Mouse (Mus musculus): ENCODE results near the gene Slc9b2. TPM values are rescaled to one million over a fixed set of nuclear protein-coding genes. Genes with fewer than 3 reads are reported as not detected.

Slc9b2 gene
- polyA plus RNA-seq, 1 experiment: 0.98 TPM

GRCm38 (mm10) chr3:135280669-135281415, 26.7 kb upstream of the Slc9b2 start, which contains the start of gene Bdh2:
Bdh2 (plus strand) TSS chr3:135281221.
- WGBS: 23% methylated on average over 14 of the region's 14 CpGs
- H3K4me1 ChIP-seq (ENCODE audit: control insufficient read depth, insufficient read depth, low read length): no peaks in the 10 kb centered on the region
- no peaks in the 10 kb centered on the region for H3K27me3 ChIP-seq (ENCODE audit: control insufficient read depth, insufficient read depth, low read length)
- no peak within 1 kb of the TSS for H3K27ac ChIP-seq (ENCODE audit: insufficient read depth, low read length)
- TF ChIP-seq POLR2A (IDR thresholded peaks at IDR 0.05; ENCODE audit: borderline replicate concordance, insufficient read depth, low read length) (no peak), CTCF (IDR thresholded peaks at IDR 0.05; ENCODE audit: borderline replicate concordance, insufficient read depth, low read depth, low read length) (peak; percentile 83)
- no peak within 1 kb of the TSS for H3K4me3 ChIP-seq (replicated peaks; ENCODE audit: insufficient read depth, low read depth, low read length)
- DNase-seq: peak; percentile 58 to 63

- no peak for DNase-seq
- WGBS: 86% methylated on average over 8 of the region's 8 CpGs
- no peaks in the 10 kb centered on the region for H3K27me3 ChIP-seq (ENCODE audit: control insufficient read depth, insufficient read depth, low read length)
- TF ChIP-seq CTCF (IDR thresholded peaks at IDR 0.05; ENCODE audit: borderline replicate concordance, insufficient read depth, low read depth, low read length) (no peak), POLR2A (IDR thresholded peaks at IDR 0.05; ENCODE audit: borderline replicate concordance, insufficient read depth, low read length) (no peak)
- H3K4me1 ChIP-seq (ENCODE audit: control insufficient read depth, insufficient read depth, low read length): no peaks in the 10 kb centered on the region
- H3K27ac ChIP-seq (ENCODE audit: insufficient read depth, low read length): no peak overlapping the region
- no peak overlapping the region for H3K4me3 ChIP-seq (replicated peaks; ENCODE audit: insufficient read depth, low read depth, low read length)
These were observed 25.8 kb upstream of the Slc9b2 start for GRCm38 (mm10) chr3:135281701-135282100.

- no peak overlapping the region for H3K27ac ChIP-seq (ENCODE audit: insufficient read depth, low read length)
- no peaks in the 10 kb centered on the region for H3K4me1 ChIP-seq (ENCODE audit: control insufficient read depth, insufficient read depth, low read length)
- H3K27me3 ChIP-seq (ENCODE audit: control insufficient read depth, insufficient read depth, low read length): no peaks in the 10 kb centered on the region
- no peak for DNase-seq
- 77% methylated on average over 11 of the region's 11 CpGs for WGBS
- TF ChIP-seq POLR2A (IDR thresholded peaks at IDR 0.05; ENCODE audit: borderline replicate concordance, insufficient read depth, low read length): no peak
- no peak for TF ChIP-seq CTCF (IDR thresholded peaks at IDR 0.05; ENCODE audit: borderline replicate concordance, insufficient read depth, low read depth, low read length)
- no peak overlapping the region for H3K4me3 ChIP-seq (replicated peaks; ENCODE audit: insufficient read depth, low read depth, low read length)
These were observed 22.2 kb upstream of the Slc9b2 start for GRCm38 (mm10) chr3:135285256-135285655.

- DNase-seq: no peak
- no peak for TF ChIP-seq CTCF (IDR thresholded peaks at IDR 0.05; ENCODE audit: borderline replicate concordance, insufficient read depth, low read depth, low read length)
- TF ChIP-seq POLR2A (IDR thresholded peaks at IDR 0.05; ENCODE audit: borderline replicate concordance, insufficient read depth, low read length): no peak
- 76% methylated on average over 3 of the region's 3 CpGs for WGBS
These were observed 21.7 kb upstream of the Slc9b2 start for GRCm38 (mm10) chr3:135285807-135286206.

GRCm38 (mm10) chr3:135288138-135288750, 19.3 kb upstream of the Slc9b2 start:
- Histone ChIP-seq H3K4me3 (replicated peaks; ENCODE audit: insufficient read depth, low read depth, low read length) (no peak overlapping the region), H3K27me3 (ENCODE audit: control insufficient read depth, insufficient read depth, low read length) (no peaks in the 10 kb centered on the region), H3K27ac (ENCODE audit: insufficient read depth, low read length) (no peak overlapping the region), H3K4me1 (ENCODE audit: control insufficient read depth, insufficient read depth, low read length) (no peaks in the 10 kb centered on the region)
- 86% methylated on average over 8 of the region's 8 CpGs for WGBS
- no peak for DNase-seq
- TF ChIP-seq POLR2A (IDR thresholded peaks at IDR 0.05; ENCODE audit: borderline replicate concordance, insufficient read depth, low read length) (no peak), CTCF (IDR thresholded peaks at IDR 0.05; ENCODE audit: borderline replicate concordance, insufficient read depth, low read depth, low read length) (no peak)

More at GRCm38 (mm10) chr3:135285807-135286206, 21.7 kb upstream of the Slc9b2 start:
- no peaks in the 10 kb centered on the region for H3K27me3 ChIP-seq (ENCODE audit: control insufficient read depth, insufficient read depth, low read length)
- no peak overlapping the region for H3K4me3 ChIP-seq (replicated peaks; ENCODE audit: insufficient read depth, low read depth, low read length)
- H3K4me1 ChIP-seq (ENCODE audit: control insufficient read depth, insufficient read depth, low read length): no peaks in the 10 kb centered on the region
- H3K27ac ChIP-seq (ENCODE audit: insufficient read depth, low read length): no peak overlapping the region

- TF ChIP-seq POLR2A (IDR thresholded peaks at IDR 0.05; ENCODE audit: borderline replicate concordance, insufficient read depth, low read length) (no peak), CTCF (IDR thresholded peaks at IDR 0.05; ENCODE audit: borderline replicate concordance, insufficient read depth, low read depth, low read length) (no peak)
- WGBS: 91% methylated on average over 1 of the region's 1 CpGs
- H3K27me3 ChIP-seq (ENCODE audit: control insufficient read depth, insufficient read depth, low read length): no peaks in the 10 kb centered on the region
- no peak overlapping the region for H3K4me3 ChIP-seq (replicated peaks; ENCODE audit: insufficient read depth, low read depth, low read length)
- H3K27ac ChIP-seq (ENCODE audit: insufficient read depth, low read length): no peak overlapping the region
- no peaks in the 10 kb centered on the region for H3K4me1 ChIP-seq (ENCODE audit: control insufficient read depth, insufficient read depth, low read length)
- DNase-seq: no peak
These were observed 18.4 kb upstream of the Slc9b2 start for GRCm38 (mm10) chr3:135289148-135289547.

- H3K4me3 ChIP-seq (replicated peaks; ENCODE audit: insufficient read depth, low read depth, low read length): no peak overlapping the region
- H3K27ac ChIP-seq (ENCODE audit: insufficient read depth, low read length): no peak overlapping the region
- TF ChIP-seq CTCF (IDR thresholded peaks at IDR 0.05; ENCODE audit: borderline replicate concordance, insufficient read depth, low read depth, low read length): peak; percentile 58
- TF ChIP-seq POLR2A (IDR thresholded peaks at IDR 0.05; ENCODE audit: borderline replicate concordance, insufficient read depth, low read length): no peak
- peak in 1 of 2 experiments; percentile 30 for DNase-seq
- H3K4me1 ChIP-seq (ENCODE audit: control insufficient read depth, insufficient read depth, low read length): no peaks in the 10 kb centered on the region
- H3K27me3 ChIP-seq (ENCODE audit: control insufficient read depth, insufficient read depth, low read length): no peaks in the 10 kb centered on the region
- over 99% methylated on average over 7 of the region's 7 CpGs for WGBS
These were observed 17.1 kb upstream of the Slc9b2 start for GRCm38 (mm10) chr3:135290249-135290894.

Data from cerebellum, adult 2 months (tissue).